Mouse (Mus musculus): ENCODE results near the gene Fzd7.
A peak's percentile ranks its signal among the peaks of the same experiment; 100 is the strongest.

Fzd7 gene

GRCm38 (mm10) chr1:59472368-59473180, 9.7 kb upstream of the Fzd7 start:
- DNase-seq, result no peak

GRCm38 (mm10) chr1:59473181-59473555, 9.1 kb upstream of the Fzd7 start:
- no peak for DNase-seq

GRCm38 (mm10) chr1:59475618-59476017, 6.6 kb upstream of the Fzd7 start:
- no peak for DNase-seq

- DNase-seq, result no peak
Observed at GRCm38 (mm10) chr1:59478911-59479310, 3.3 kb upstream of the Fzd7 start.

GRCm38 (mm10) chr1:59480821-59481455, 1.3 kb upstream of the Fzd7 start:
- DNase-seq, result peak; percentile 38

GRCm38 (mm10) chr1:59481456-59482291, 550 bp upstream of the Fzd7 start:
- DNase-seq, result peak; percentile 94

- peak; percentile 57 for DNase-seq
Observed at GRCm38 (mm10) chr1:59482696-59483520, 684 bp downstream of the Fzd7 start.

GRCm38 (mm10) chr1:59483521-59484245, 1.5 kb downstream of the Fzd7 start:
- DNase-seq, result peak; percentile 73

- DNase-seq, result no peak
Observed at GRCm38 (mm10) chr1:59484314-59484713, 2.1 kb downstream of the Fzd7 start.

GRCm38 (mm10) chr1:59484791-59485785, 2.9 kb downstream of the Fzd7 start:
- peak; percentile 9 for DNase-seq

- DNase-seq, result no peak
Observed at GRCm38 (mm10) chr1:59485803-59486202, 3.6 kb downstream of the Fzd7 start.

- peak; percentile 51 for DNase-seq
Observed at GRCm38 (mm10) chr1:59487651-59488051, 5.4 kb downstream of the Fzd7 start.

GRCm38 (mm10) chr1:59488481-59488880, 6.3 kb downstream of the Fzd7 start:
- DNase-seq, result no peak

GRCm38 (mm10) chr1:59488991-59489390, 6.8 kb downstream of the Fzd7 start:
- no peak for DNase-seq

- no peak for DNase-seq
Observed at GRCm38 (mm10) chr1:59491517-59491916, 9.3 kb downstream of the Fzd7 start.

- no peak for DNase-seq
Observed at GRCm38 (mm10) chr1:59492432-59492831, 10.2 kb downstream of the Fzd7 start.

- no peak for DNase-seq
Observed at GRCm38 (mm10) chr1:59495970-59496369, 13.7 kb downstream of the Fzd7 start.

- DNase-seq, result no peak
Observed at GRCm38 (mm10) chr1:59497741-59498613, 15.8 kb downstream of the Fzd7 start.

- no peak for DNase-seq
Observed at GRCm38 (mm10) chr1:59499327-59499726, 17.1 kb downstream of the Fzd7 start.

- no peak for DNase-seq
Observed at GRCm38 (mm10) chr1:59502355-59502754, 20.1 kb downstream of the Fzd7 start.

All from kidney, adult 18-20 months (tissue).